Mouse (Mus musculus) cerebellum, adult 2 months (tissue): ENCODE results near the gene Rbks.

Experiments
- CTCF ChIP-seq: fragments of 200-500 bp; IDR thresholded peaks from 2 replicates; pipeline ENCODE4 v1.5.1; 2011; ENCODE audit warnings: low read depth, mild to moderate bottlenecking, control low read depth, low read length, moderate library complexity, borderline replicate concordance; ENCODE audit not compliant: insufficient read depth
- POLR2A ChIP-seq: fragments of 200-500 bp; IDR thresholded peaks from 2 replicates; pipeline ENCODE4 v1.6.1; 2011; ENCODE audit warnings: low read length, control low read depth, borderline replicate concordance; ENCODE audit not compliant: insufficient read depth

GRCm38 (mm10) chr5:31713280-31713711, 15.9 kb upstream of the Rbks start:
- TF ChIP-seq POLR2A (no peak), CTCF (no peak)
